Mouse (Mus musculus) testis, postnatal 10 days (tissue): Measurements from ENCODE around the gene Mrgpra2a.
"Not testable (repeated sequence)": the region's sequence is repeated elsewhere in the genome, so short reads cannot be mapped to it uniquely, and the experiment has no call there.

ENCODE experiments used
- DNase-seq: peaks from one replicate; pipeline ENCODE4 v3.0.0; 2021; ENCODE audit warnings: low spot score

Mrgpra2a gene

DNA sequence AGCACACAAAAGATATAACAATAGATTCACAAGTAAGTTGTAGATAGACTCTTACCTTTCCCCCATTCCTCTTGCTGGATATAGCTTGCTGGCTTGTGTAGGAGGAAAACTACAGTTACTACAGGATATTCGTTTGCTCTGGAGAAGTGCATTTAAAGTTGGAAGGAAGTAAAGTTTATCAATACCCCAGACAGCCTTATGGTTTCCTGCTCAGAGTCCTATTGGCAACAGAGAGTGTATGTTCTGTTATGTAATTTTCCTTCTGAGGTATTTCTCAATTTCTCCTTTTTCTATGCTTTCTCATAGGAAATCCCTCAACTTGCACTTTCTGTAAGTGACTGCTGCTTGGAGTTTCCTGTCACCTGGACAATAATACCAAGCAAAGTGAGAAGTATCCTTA is at the start of gene Mrgpra2a:
Mrgpra2a (minus strand) TSS at position 125 of the 400 bp plus-strand sequence.
- DNase-seq, result not testable (repeated sequence)

DNA sequence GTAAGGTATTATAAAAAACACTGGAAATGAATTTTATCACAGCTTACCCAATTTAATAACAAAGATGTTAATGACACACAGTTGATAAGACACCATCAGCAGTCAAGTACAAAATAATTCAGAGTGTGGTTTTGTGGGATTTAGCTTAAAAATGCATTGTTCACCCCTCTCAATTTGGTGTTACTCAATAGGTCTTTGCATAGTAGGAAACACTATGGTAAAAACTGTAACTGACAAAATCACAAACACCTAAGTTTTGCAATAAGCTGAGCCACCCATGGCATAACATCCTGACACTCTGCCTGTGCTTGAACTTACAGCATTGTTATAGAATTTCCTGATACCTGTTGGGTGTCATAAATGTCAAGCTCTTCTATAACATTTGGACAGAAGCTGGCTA is 39.3 kb upstream of the Mrgpra2a start:
- DNase-seq, result not testable (repeated sequence)

- not testable (repeated sequence) for DNase-seq
These were observed 37.5 kb upstream of the Mrgpra2a start for GRCm38 (mm10) chr7:47489438-47489837.

GRCm38 (mm10) chr7:47483181-47483580 is 31.2 kb upstream of the Mrgpra2a start:
- DNase-seq, result not testable (repeated sequence)

GRCm38 (mm10) chr7:47473904-47474303 is 22.0 kb upstream of the Mrgpra2a start:
- not testable (repeated sequence) for DNase-seq

- DNase-seq, result not testable (repeated sequence)
These were observed 13.5 kb upstream of the Mrgpra2a start for GRCm38 (mm10) chr7:47465278-47465981.

DNA sequence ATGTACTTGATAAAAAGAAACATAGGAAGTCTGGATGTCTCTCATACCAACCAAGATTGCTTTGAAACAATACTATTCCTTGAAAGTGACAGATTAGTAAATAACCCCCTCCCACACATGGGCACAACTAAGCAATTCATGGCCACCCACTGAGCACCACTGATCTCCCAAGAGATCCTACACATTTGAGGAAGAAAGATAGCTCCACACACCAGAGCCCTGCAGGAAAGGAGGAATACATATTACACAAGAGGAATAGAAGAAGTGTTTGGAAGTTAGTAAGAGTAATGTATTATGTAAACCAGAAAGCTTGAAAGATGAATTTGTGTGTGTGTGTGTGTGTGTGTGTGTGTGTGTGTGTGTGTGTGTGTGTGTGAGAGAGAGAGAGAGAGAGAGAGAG is 6.2 kb downstream of the Mrgpra2a start:
- DNase-seq, result not testable (repeated sequence)

DNA sequence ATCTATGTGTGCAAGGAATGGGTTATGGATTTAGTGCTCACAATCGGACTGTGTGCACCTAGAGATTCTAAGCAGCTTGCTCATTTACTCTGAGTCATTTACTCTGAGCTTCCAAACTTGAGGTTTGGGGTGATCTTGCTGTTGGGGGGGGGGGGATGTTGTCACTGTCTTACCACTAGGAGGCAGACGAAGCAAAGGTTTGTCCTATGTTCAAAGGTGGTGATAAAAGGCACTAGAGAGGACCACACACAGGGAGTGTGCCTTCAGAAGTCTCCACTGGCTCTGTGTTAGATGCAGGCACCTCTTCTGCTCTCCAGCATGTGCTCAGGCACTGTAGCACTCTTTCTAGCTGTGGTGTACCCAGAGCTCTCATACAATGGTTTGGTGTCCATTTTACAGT is 15.5 kb downstream of the Mrgpra2a start:
- DNase-seq, result not testable (repeated sequence)

DNA sequence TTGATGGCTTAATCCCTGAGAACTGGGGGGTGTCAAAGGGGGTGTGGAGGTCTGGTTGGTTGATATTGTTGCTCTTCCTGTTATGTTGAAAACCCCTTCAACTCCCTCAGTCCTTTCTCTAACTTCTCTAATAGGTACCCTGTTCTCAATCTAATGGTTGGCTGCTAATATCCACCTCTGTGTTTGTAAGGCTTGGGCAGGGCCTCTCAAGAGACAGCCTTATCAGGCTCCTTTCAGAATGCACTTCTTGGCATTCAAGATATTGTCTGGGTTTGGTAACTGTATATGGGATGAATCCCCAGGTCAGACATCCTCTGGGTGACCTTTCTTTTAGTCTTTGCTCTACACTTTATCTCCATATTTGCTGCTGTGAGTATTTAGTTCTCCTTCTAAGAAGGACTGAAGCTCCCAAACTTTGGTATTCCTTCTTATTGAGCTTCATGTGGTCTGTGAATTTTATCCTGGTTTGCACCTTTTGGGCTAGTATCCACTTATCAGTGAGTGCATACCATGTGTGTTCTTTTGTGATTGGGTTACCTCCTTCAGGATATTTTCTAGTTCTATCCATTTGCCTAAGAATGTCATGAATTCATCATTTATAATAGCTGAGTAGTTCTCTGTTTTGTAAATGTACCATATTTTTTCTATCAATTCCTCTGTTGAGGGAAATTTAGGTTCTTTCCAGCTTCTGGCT is 24.0 kb downstream of the Mrgpra2a start:
- DNase-seq, result not testable (repeated sequence)

DNA sequence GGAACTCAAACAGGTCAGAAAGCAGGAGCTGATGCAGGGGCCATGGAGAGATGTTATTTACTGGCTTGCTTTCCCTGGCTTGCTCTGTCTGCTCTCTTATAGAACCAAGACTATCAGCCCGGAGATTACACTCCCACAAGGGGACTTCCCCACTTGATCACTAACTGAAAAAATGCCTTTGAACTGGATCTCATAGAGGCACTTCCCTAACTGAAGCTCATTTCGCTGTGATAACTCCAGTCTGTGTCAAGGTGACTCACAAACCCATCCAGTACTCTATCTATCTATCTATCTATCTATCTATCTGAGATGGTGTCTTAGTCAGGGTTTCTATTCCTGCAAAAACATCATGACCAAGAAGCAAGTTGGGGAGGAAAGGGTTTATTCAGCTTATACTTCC is 41.3 kb downstream of the Mrgpra2a start:
- no peak for DNase-seq

GRCm38 (mm10) chr7:47409545-47409944 is 42.4 kb downstream of the Mrgpra2a start:
- DNase-seq, result no peak

- DNase-seq, result no peak
These were observed 50.8 kb downstream of the Mrgpra2a start for GRCm38 (mm10) chr7:47401125-47401524.
